Mouse (Mus musculus) myocyte (in vitro differentiated cells): ENCODE data around the gene Plcb3. TPM values are rescaled to one million over a fixed set of nuclear protein-coding genes. Genes with fewer than 3 reads are reported as not detected.
A peak's percentile ranks its signal among the peaks of the same experiment; 100 is the strongest.
"Not testable (repeated sequence)": the region's sequence is repeated elsewhere in the genome, so short reads cannot be mapped to it uniquely, and the experiment has no call there.

Experiments
- H3K27me3 ChIP-seq: one replicate; pipeline ENCODE4 v1.6.1; 2011; ENCODE audit not compliant: control insufficient read depth, insufficient read depth, insufficient read length
- H3K36me3 ChIP-seq: one replicate; pipeline ENCODE4 v1.6.1; 2011; ENCODE audit not compliant: control insufficient read depth, insufficient read depth
- H3K4me2 ChIP-seq: one replicate; pipeline ENCODE4 v1.6.1; 2011; ENCODE audit warnings: low read depth, control low read depth
- H3K4me3 ChIP-seq: one replicate; pipeline ENCODE4 v1.5.1; 2011; ENCODE audit warnings: mild to moderate bottlenecking, control low read depth, moderate library complexity
- H3K79me2 ChIP-seq: one replicate; pipeline ENCODE4 v1.6.1; 2011; ENCODE audit not compliant: control insufficient read depth, insufficient read depth
- H3ac ChIP-seq: one replicate; pipeline ENCODE4 v1.6.1; 2011; ENCODE audit not compliant: control insufficient read depth, insufficient read length
- CEBPB ChIP-seq: IDR thresholded peaks from 2 replicates; pipeline ENCODE4 v1.6.1; 2011; ENCODE audit warnings: mild to moderate bottlenecking, moderate library complexity; ENCODE audit not compliant: poor library complexity, insufficient read depth, severe bottlenecking
- E2F4 ChIP-seq: IDR thresholded peaks from one replicate; pipeline ENCODE4 v1.6.1; 2011; ENCODE audit warnings: mild to moderate bottlenecking, control low read depth, moderate library complexity; ENCODE audit not compliant: insufficient read depth
- MAX ChIP-seq: IDR thresholded peaks from one replicate; pipeline ENCODE4 v1.6.1; 2011; ENCODE audit warnings: low read depth, mild to moderate bottlenecking, control low read depth
- MYOD1 ChIP-seq, 3 experiments: IDR thresholded peaks; one replicate each; pipeline ENCODE4 v1.6.1; 2011; ENCODE audit warnings: control low read depth in 2 of 3, low read depth in 2 of 3, mild to moderate bottlenecking in 2 of 3, moderate library complexity in 1 of 3; ENCODE audit not compliant: insufficient read length in 2 of 3, control insufficient read depth in 1 of 3
- MYOG ChIP-seq, 3 experiments: IDR thresholded peaks; one replicate each; pipeline ENCODE4 v1.6.1; 2011; ENCODE audit warnings: control low read depth in 2 of 3, low read depth in 2 of 3, mild to moderate bottlenecking in 2 of 3; ENCODE audit not compliant: insufficient read length in 2 of 3, control insufficient read depth in 1 of 3, insufficient read depth in 1 of 3
- POLR2A ChIP-seq: IDR thresholded peaks from one replicate; pipeline ENCODE4 v1.6.1; 2011; ENCODE audit warnings: low read depth, mild to moderate bottlenecking, control low read depth, moderate library complexity; ENCODE audit not compliant: insufficient read length
- POLR2AphosphoS2 ChIP-seq: IDR thresholded peaks from one replicate; pipeline ENCODE4 v1.6.1; 2011; ENCODE audit warnings: low read depth, control low read depth; ENCODE audit not compliant: insufficient read length
- REST ChIP-seq: IDR thresholded peaks from one replicate; pipeline ENCODE4 v1.6.1; 2011; ENCODE audit warnings: mild to moderate bottlenecking, control low read depth, moderate library complexity; ENCODE audit not compliant: insufficient read depth, insufficient read length
- SRF ChIP-seq: IDR thresholded peaks from one replicate; pipeline ENCODE4 v1.6.1; 2011; ENCODE audit warnings: low read depth; ENCODE audit not compliant: control insufficient read depth, insufficient read length
- TCF12 ChIP-seq: IDR thresholded peaks from one replicate; pipeline ENCODE4 v1.6.1; 2011; ENCODE audit warnings: mild to moderate bottlenecking, control low read depth; ENCODE audit not compliant: poor library complexity, insufficient read depth, severe bottlenecking
- TCF3 ChIP-seq: IDR thresholded peaks from one replicate; pipeline ENCODE4 v1.6.1; 2011; ENCODE audit warnings: low read depth, control low read depth; ENCODE audit not compliant: insufficient read length
- USF1 ChIP-seq: IDR thresholded peaks from one replicate; pipeline ENCODE4 v1.6.1; 2011; ENCODE audit warnings: low read depth, mild to moderate bottlenecking, control low read depth, moderate library complexity
- polyA plus RNA-seq: library from polyadenylated mRNA; unstranded; fragments of >200 nt; fragmentation: generic; extraction: Trizol; gene quantifications from one replicate; pipeline ENCODE4 v1.2.1, GENCODE M21; 2012; ENCODE audit warnings: missing spikeins

Plcb3 gene
- polyA plus RNA-seq, 1 experiment, result 34.3 TPM

DNA sequence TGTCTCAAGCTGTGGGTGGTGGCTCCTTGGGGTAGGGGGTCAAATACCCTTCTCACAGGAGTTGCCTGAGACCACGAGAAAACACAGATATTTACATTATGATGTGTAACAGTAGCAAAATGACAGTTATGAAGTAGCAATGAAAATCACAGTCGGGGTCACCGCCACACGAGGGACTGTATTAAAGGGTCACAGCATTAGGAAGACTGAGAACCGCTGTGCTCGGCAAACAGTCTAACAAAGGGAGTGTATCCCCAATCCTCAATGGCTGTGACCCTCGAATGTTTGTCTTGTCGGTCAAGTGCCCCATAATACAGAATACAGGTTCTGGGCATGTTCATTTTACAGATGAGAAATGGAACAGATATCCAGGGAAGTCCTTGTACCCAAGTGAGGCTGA is 17.7 kb upstream of the Plcb3 start:
- no peak overlapping the region for H3K4me3 ChIP-seq
- H3K27me3 ChIP-seq, result no peaks in the 10 kb centered on the region
- H3K36me3 ChIP-seq, result no peaks in the 10 kb centered on the region
- H3K79me2 ChIP-seq, result no peaks in the 10 kb centered on the region
- no peak overlapping the region for H3K4me2 ChIP-seq
- no peak overlapping the region for H3ac ChIP-seq
- TF ChIP-seq MAX (no peak), REST (no peak), USF1 (no peak), TCF12 (no peak), MYOD1 (IDR thresholded peaks at IDR 0.05; ENCODE audit: control insufficient read depth in 1 of 3, insufficient read length in 2 of 3, low read depth in 2 of 3) (no peak), SRF (no peak), MYOG (IDR thresholded peaks at IDR 0.05; ENCODE audit: control insufficient read depth in 1 of 3, insufficient read depth in 1 of 3, insufficient read length in 2 of 3, low read depth in 2 of 3) (no peak)

DNA sequence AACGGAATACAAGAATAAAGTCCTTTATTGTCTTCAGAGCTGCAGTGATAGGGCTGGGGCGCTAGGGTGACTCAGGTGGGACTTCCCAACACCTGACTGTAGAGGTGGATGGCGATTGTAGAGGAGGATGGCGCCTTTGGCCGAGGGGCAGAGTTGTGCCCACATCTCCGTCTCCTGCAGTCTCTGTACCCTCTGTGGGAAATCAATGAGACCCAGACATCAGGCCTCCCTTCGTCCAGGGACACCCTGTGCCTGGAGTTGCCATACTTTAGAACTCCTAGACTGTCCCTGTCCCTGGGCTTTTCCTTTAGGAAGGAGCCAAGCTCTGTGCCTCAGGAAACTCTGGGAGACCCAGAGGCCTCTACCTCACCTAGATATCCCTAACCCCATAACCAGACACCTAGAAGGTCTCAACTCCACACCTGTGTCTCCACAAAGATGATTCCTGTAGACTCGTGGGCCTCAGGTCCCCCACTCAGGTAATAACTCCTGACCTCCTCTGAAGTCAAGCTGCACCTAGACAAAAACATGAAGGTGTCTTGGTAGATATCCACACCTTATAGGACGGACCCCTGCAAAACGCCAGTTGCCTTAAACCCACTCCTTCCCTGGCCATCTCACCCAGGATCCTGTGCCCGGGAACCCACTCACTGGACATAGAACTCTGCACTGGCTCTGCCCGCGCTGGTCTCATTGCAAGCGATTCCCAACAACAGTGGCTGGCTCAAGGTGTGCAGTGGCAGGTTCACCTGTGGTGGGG is 16.9 kb upstream of the Plcb3 start:
- TF ChIP-seq REST (no peak), MAX (no peak), USF1 (no peak), POLR2A (no peak), CEBPB (no peak), E2F4 (no peak), MYOG (IDR thresholded peaks at IDR 0.05; ENCODE audit: control insufficient read depth in 1 of 3, insufficient read depth in 1 of 3, insufficient read length in 2 of 3, low read depth in 2 of 3) (no peak)
- no peaks in the 10 kb centered on the region for H3K79me2 ChIP-seq
- H3K4me2 ChIP-seq, result peak overlapping the region; percentile 93
- no peak overlapping the region for H3ac ChIP-seq
- no peaks in the 10 kb centered on the region for H3K36me3 ChIP-seq
- peak overlapping the region; percentile 71 for H3K4me3 ChIP-seq
- no peaks in the 10 kb centered on the region for H3K27me3 ChIP-seq

DNA sequence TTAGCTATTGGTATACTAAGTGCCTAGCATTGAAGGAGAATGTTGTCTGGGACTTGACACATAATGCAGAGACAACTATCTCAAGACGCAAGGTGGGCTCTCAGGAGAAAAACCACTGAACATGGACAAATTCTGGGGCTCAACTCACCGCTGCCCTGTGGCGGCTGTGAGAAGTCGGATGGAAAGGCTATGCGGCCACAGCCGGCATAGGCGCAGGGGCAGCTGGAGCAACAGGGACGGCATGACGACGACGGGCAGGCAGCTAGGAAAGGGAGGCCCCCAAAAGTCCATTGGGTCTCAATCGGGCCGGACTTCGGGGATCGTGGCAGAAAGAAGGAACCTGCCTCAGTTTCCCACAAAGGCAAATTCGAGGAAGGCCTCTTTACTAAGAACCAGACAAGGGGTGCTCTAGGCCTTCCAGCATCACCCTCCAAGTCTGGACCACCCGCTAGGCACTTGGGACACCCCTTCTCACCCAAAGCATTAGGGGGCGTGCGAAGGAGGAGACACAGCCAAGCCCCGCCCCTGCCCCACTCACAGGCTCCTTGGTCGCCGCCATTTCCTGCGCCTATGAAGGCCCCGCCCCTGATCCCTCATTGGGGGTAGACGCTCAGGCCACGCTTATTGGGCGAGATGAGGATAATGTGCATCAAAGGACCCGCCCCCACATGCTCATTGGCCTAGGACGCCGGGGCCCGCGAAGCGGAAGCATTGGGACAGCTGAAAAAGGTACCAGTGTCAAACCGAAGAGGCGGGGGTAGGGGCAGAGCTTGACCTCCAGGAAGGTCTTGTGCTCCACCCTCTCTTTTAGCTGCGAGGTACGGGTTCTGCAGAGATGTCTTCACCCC is 16.0 kb upstream of the Plcb3 start, which contains the start of gene Dnajc4:
Gene Dnajc4 (minus strand): TSS at position 562 of the 848 bp plus-strand sequence.
- peak within 1 kb of the TSS; percentile 71 for H3K4me3 ChIP-seq
- no peaks in the 10 kb centered on the region for H3K79me2 ChIP-seq
- TF ChIP-seq MYOD1 (IDR thresholded peaks at IDR 0.05; ENCODE audit: control insufficient read depth in 1 of 3, insufficient read length in 2 of 3, low read depth in 2 of 3) (peak in 1 of 3 experiments; percentile 19), POLR2AphosphoS2 (peak; percentile 59), SRF (peak; percentile 65), E2F4 (peak; percentile 80), CEBPB (no peak), MYOG (IDR thresholded peaks at IDR 0.05; ENCODE audit: control insufficient read depth in 1 of 3, insufficient read depth in 1 of 3, insufficient read length in 2 of 3, low read depth in 2 of 3) (peak in 1 of 3 experiments; percentile 41), USF1 (no peak), POLR2A (peak; percentile 57)
- peak within 1 kb of the TSS; percentile 13 for H3ac ChIP-seq
- peak within 1 kb of the TSS; percentile 93 for H3K4me2 ChIP-seq
- no peaks in the 10 kb centered on the region for H3K36me3 ChIP-seq
- H3K27me3 ChIP-seq, result no peaks in the 10 kb centered on the region

DNA sequence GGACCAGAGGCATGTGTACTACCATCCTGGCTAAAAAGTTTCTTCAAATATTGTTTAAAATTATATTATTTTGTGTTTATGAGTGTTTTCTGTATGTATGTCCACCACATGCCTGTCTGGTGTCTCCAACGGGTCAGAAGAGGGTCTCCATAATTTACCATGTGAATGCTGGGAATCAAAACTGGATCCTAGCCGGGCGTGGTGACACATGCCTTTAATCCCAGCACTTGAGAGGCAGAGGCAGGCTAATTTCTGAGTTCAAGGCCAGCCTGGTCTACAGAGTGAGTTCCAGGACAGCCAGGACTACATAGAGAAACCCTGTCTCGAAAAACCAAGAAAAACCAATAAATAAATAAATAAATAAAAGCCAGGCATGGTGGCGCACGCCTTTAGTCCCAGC is 14.9 kb upstream of the Plcb3 start:
- H3K36me3 ChIP-seq, H3ac ChIP-seq, H3K27me3 ChIP-seq, H3K79me2 ChIP-seq, H3K4me2 ChIP-seq: not testable (repeated sequence)
- H3K4me3 ChIP-seq, result peak overlapping the region; percentile 71

DNA sequence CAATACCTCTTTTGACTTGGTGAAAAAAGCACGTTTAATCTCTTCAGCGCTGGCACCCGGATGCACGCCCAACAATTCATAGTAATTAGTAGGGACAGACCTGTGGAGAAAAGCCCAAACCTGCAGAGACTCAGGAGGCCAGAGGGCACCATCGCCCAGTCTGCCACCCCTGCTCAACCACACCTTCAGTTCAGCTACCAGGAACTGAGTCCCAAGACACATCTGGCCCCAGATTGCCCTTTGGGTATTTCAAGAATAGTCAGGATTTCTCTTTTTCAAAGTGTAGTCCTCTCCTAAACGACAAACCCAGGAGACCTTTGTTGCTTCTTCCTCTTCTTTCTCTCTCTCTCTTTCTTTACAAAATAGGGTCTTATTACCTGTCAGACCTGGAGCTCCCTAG is 14.4 kb upstream of the Plcb3 start:
- Histone ChIP-seq H3K27me3 (no peaks in the 10 kb centered on the region), H3K79me2 (no peaks in the 10 kb centered on the region), H3K4me3 (no peak overlapping the region), H3K36me3 (no peaks in the 10 kb centered on the region), H3K4me2 (no peak overlapping the region), H3ac (no peak overlapping the region)
- TF ChIP-seq REST (no peak), USF1 (no peak), MYOD1 (IDR thresholded peaks at IDR 0.05; ENCODE audit: control insufficient read depth in 1 of 3, insufficient read length in 2 of 3, low read depth in 2 of 3) (no peak), MAX (no peak), MYOG (IDR thresholded peaks at IDR 0.05; ENCODE audit: control insufficient read depth in 1 of 3, insufficient read depth in 1 of 3, insufficient read length in 2 of 3, low read depth in 2 of 3) (no peak), POLR2AphosphoS2 (no peak), TCF3 (no peak), POLR2A (no peak), SRF (no peak), TCF12 (no peak), CEBPB (no peak), E2F4 (no peak)
